Mouse (Mus musculus) G1E (cell line): ENCODE measurements around the gene Fcgr3. TPM values are rescaled to one million over a fixed set of nuclear protein-coding genes. Genes with fewer than 3 reads are reported as not detected.

Experiments used
- ATAC-seq: 2 replicates; pipeline ENCODE4 v1.8.0; 2016; ENCODE audit warnings: mild to moderate bottlenecking; ENCODE audit not compliant: insufficient number of reproducible peaks, poor library complexity, low FRiP score, severe bottlenecking; ENCODE audit errors: extremely low read depth
- DNase-seq: peaks from one replicate; pipeline ENCODE4 v3.0.0; 2012; ENCODE audit warnings: low spot score
- H3K27me3 ChIP-seq: 2 replicates; pipeline ENCODE4 v1.6.1; 2012; ENCODE audit warnings: mild to moderate bottlenecking, low read length, inconsistent platforms; ENCODE audit not compliant: insufficient read depth
- H3K36me3 ChIP-seq: replicated peaks from 2 replicates; pipeline ENCODE3; 2012; ENCODE audit warnings: mild to moderate bottlenecking, inconsistent platforms
- H3K4me1 ChIP-seq: 2 replicates; pipeline ENCODE4 v1.6.1; 2012; ENCODE audit warnings: low read depth, low read length, inconsistent platforms, mixed read lengths; ENCODE audit not compliant: insufficient read depth
- H3K4me3 ChIP-seq: 2 replicates; pipeline ENCODE4 v1.5.1; 2012; ENCODE audit warnings: low read depth, mild to moderate bottlenecking, inconsistent platforms, low read length, moderate library complexity, mixed read lengths
- H3K9me3 ChIP-seq: replicated peaks from 2 replicates; pipeline ENCODE4 v1.6.1; 2012; ENCODE audit warnings: inconsistent platforms
- CTCF ChIP-seq: IDR thresholded peaks from 2 replicates; pipeline ENCODE4 v1.5.1; 2012; ENCODE audit warnings: low read depth, low read length, inconsistent platforms, mixed read lengths
- GATA1 ChIP-seq: IDR thresholded peaks from 2 replicates; pipeline ENCODE4 v1.6.1; 2012; ENCODE audit warnings: borderline replicate concordance, low read length, inconsistent platforms, mixed read lengths
- GATA2 ChIP-seq: IDR thresholded peaks from 2 replicates; pipeline ENCODE4 v1.6.1; 2012; ENCODE audit warnings: low read depth, low read length, inconsistent platforms, borderline replicate concordance
- POLR2AphosphoS5 ChIP-seq: IDR thresholded peaks from 2 replicates; pipeline ENCODE4 v1.6.1; 2012; ENCODE audit warnings: low read depth, low read length, inconsistent platforms; ENCODE audit not compliant: insufficient replicate concordance
- TAL1 ChIP-seq: conservative IDR thresholded peaks from 2 replicates; pipeline ENCODE4 v1.6.1; 2012; ENCODE audit warnings: low read depth, low read length, inconsistent platforms, mixed read lengths
- polyA plus RNA-seq: library from polyadenylated mRNA; stranded (reverse); fragments of >175 nt; gene quantifications from 2 replicates; pipeline ENCODE4 v1.2.3, GENCODE M21; 2012
- total RNA-seq, 2 experiments: library from RNA; stranded (forward) in 1 of 2; stranded (reverse) in 1 of 2; fragments of 200-1000 nt in 1 of 2; fragments of >200 nt in 1 of 2; fragmentation: Nextera tagmentation in 1 of 2; gene quantifications; 2 replicates each; pipeline ENCODE4 v1.2.3; 2014 to 2017

Gene Fcgr3
- total and polyA plus RNA-seq, 3 experiments = 1.5 to 99.6 (median 9.3) TPM

- no peak for ATAC-seq
- Histone ChIP-seq H3K4me3 (no peak overlapping the region), H3K27me3 (peaks cover 4% of the 10 kb centered on the region; the same call in 1 of the 2 replicates), H3K9me3 (peaks cover 9% of the 10 kb centered on the region), H3K36me3 (no peaks in the 10 kb centered on the region), H3K4me1 (peaks cover 6% of the 10 kb centered on the region; the same call in 1 of the 2 replicates)
- TF ChIP-seq GATA1 (no peak), TAL1 (no peak), POLR2AphosphoS5 (no peak), CTCF (no peak), GATA2 (no peak)
- no peak for DNase-seq
Measured at GRCm38 (mm10) chr1:171045079-171045465, 19.7 kb downstream of the Fcgr3 start.

GRCm38 (mm10) chr1:171044365-171045078, 20.2 kb downstream of the Fcgr3 start:
- Histone ChIP-seq H3K36me3 (no peaks in the 10 kb centered on the region), H3K4me3 (peak overlapping the region; percentile 23; the same call in 1 of the 2 replicates), H3K27me3 (peaks cover 5% of the 10 kb centered on the region; the same call in 1 of the 2 replicates), H3K4me1 (peaks cover 6% of the 10 kb centered on the region; the same call in 1 of the 2 replicates), H3K9me3 (peaks cover 9% of the 10 kb centered on the region)
- TF ChIP-seq TAL1 (no peak), GATA1 (no peak), CTCF (no peak), POLR2AphosphoS5 (no peak), GATA2 (no peak)
- no peak for DNase-seq
- ATAC-seq = peak; percentile 8; the same call in 1 of the 2 replicates

- H3K9me3 ChIP-seq = peaks cover 9% of the 10 kb centered on the region
- H3K27me3 ChIP-seq = peaks cover 5% of the 10 kb centered on the region; the same call in 1 of the 2 replicates
- no peak overlapping the region for H3K4me3 ChIP-seq
- TF ChIP-seq GATA2 (no peak), POLR2AphosphoS5 (no peak), TAL1 (no peak), GATA1 (no peak), CTCF (no peak)
- DNase-seq (no peak), ATAC-seq (no peak)
- peaks cover 11% of the 10 kb centered on the region for H3K4me1 ChIP-seq
- no peaks in the 10 kb centered on the region for H3K36me3 ChIP-seq
Measured at GRCm38 (mm10) chr1:171043594-171044153, 21.1 kb downstream of the Fcgr3 start.

- Histone ChIP-seq H3K4me1 (peaks cover 15% of the 10 kb centered on the region), H3K4me3 (no peak overlapping the region), H3K36me3 (no peaks in the 10 kb centered on the region), H3K27me3 (peaks cover 5% of the 10 kb centered on the region; the same call in 1 of the 2 replicates), H3K9me3 (peaks cover 9% of the 10 kb centered on the region)
- no peak for DNase-seq
- no peak for TF ChIP-seq TAL1
- no peak for TF ChIP-seq GATA1
- TF ChIP-seq CTCF = no peak
- no peak for TF ChIP-seq GATA2
- no peak for TF ChIP-seq POLR2AphosphoS5
- ATAC-seq = no peak
Measured at GRCm38 (mm10) chr1:171039880-171040279, 24.9 kb downstream of the Fcgr3 start.

GRCm38 (mm10) chr1:171039135-171039534, 25.6 kb downstream of the Fcgr3 start:
- no peak for DNase-seq
- Histone ChIP-seq H3K9me3 (peaks cover 5% of the 10 kb centered on the region), H3K4me3 (no peak overlapping the region), H3K4me1 (peaks cover 22% of the 10 kb centered on the region), H3K27me3 (peaks cover 5% of the 10 kb centered on the region; the same call in 1 of the 2 replicates), H3K36me3 (no peaks in the 10 kb centered on the region)
- ATAC-seq = no peak
- TF ChIP-seq CTCF (no peak), GATA2 (no peak), TAL1 (no peak), POLR2AphosphoS5 (no peak), GATA1 (no peak)
